Mouse (Mus musculus): ENCODE data around the gene Nrxn3. TPM values are rescaled to one million over a fixed set of nuclear protein-coding genes. Genes with fewer than 3 reads are reported as not detected.

Nrxn3 gene
- polyA plus RNA-seq, 1 experiment from 2014 or later: 5.2 TPM

DNA sequence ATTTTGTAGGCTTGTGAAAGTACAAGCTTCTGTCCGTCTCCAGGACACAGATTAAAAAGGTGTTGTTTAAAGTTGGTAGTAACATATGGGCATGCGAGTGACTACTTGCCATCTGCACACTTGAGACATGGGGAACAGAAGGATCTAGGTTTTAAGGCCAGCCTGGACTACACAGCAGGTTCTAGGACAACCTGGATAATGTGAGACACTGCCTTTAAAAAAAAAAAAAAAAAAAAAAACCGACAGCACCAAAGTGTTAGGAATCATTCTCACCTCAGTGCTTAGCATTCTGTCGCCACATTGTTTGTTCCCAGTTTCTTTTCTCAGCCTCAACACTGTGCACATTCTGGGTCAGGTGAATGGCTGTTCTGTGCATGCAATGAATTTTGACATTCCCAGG lies 985.2 kb downstream of the Nrxn3 start:
- Histone ChIP-seq H3K36me3 (ENCODE audit: control insufficient read depth, insufficient read depth, low read length) (no peaks in the 10 kb centered on the region), H3K27ac (ENCODE audit: low read depth, low read length) (no peak overlapping the region), H3K9ac (ENCODE audit: low read depth, low read length) (no peak overlapping the region), H3K4me3 (ENCODE audit: low read length) (no peak overlapping the region), H3K27me3 (ENCODE audit: control insufficient read depth, insufficient read depth, low read length) (no peaks in the 10 kb centered on the region), H3K4me1 (ENCODE audit: control insufficient read depth, insufficient read depth, low read length) (no peaks in the 10 kb centered on the region), H3K9me3 (ENCODE audit: control insufficient read depth, low read length) (no peaks in the 10 kb centered on the region), H3K4me2 (replicated peaks; ENCODE audit: low read depth, low read length) (no peak overlapping the region)
- no peak for ATAC-seq (ENCODE audit: low FRiP score, low TSS enrichment)
- WGBS: 57% methylated on average over 4 of the region's 4 CpGs

DNA sequence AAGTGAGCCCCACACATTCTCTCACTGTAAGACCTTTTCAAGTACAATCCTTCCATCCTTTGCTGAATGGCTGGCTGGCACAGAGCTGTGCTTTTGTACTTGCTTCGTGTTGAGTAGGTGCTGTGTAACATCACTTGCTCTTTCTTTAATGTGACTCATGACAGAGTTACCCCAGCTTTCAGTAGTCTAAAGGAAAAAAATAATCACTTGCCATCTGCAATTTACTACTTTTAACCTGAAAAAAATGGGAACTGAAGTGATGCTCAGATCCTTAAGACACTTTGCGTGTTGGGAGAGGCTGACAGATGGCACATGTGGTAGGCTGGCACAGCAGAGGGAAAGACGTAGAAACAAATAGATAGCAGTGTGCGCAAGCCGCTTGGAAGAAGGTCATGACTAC lies 987.8 kb downstream of the Nrxn3 start:
- ATAC-seq (ENCODE audit: low FRiP score, low TSS enrichment): no peak
- 90% methylated on average over 5 of the region's 5 CpGs for WGBS
- H3K4me2 ChIP-seq (replicated peaks; ENCODE audit: low read depth, low read length): no peak overlapping the region
- no peak overlapping the region for H3K4me3 ChIP-seq (ENCODE audit: low read length)
- no peaks in the 10 kb centered on the region for H3K9me3 ChIP-seq (ENCODE audit: control insufficient read depth, low read length)
- no peak overlapping the region for H3K9ac ChIP-seq (ENCODE audit: low read depth, low read length)
- H3K4me1 ChIP-seq (ENCODE audit: control insufficient read depth, insufficient read depth, low read length): no peaks in the 10 kb centered on the region
- no peak overlapping the region for H3K27ac ChIP-seq (ENCODE audit: low read depth, low read length)
- no peaks in the 10 kb centered on the region for H3K27me3 ChIP-seq (ENCODE audit: control insufficient read depth, insufficient read depth, low read length)
- no peaks in the 10 kb centered on the region for H3K36me3 ChIP-seq (ENCODE audit: control insufficient read depth, insufficient read depth, low read length)

DNA sequence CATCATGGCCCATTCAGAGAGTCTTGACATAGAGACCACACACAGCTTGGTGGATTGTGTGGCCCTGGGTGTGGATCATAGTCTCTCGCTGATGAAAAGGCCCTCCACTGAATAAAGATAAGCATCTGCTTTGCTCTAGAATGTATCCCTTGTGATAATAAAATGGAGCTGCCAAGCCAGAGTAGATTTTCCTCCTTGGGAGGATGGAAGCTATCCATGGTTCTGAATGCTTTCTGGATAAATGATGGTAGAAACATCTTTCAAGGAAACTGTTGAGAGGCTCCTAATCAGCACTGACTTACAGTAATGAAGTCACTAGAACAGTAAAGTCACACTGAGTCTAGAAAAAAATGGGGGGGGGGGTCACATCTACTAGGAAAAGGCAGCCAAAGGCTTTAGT lies 989.1 kb downstream of the Nrxn3 start:
- Histone ChIP-seq H3K9ac (ENCODE audit: low read depth, low read length) (no peak overlapping the region), H3K9me3 (ENCODE audit: control insufficient read depth, low read length) (no peaks in the 10 kb centered on the region), H3K4me3 (ENCODE audit: low read length) (no peak overlapping the region), H3K36me3 (ENCODE audit: control insufficient read depth, insufficient read depth, low read length) (no peaks in the 10 kb centered on the region), H3K27ac (ENCODE audit: low read depth, low read length) (no peak overlapping the region), H3K4me2 (replicated peaks; ENCODE audit: low read depth, low read length) (no peak overlapping the region), H3K27me3 (ENCODE audit: control insufficient read depth, insufficient read depth, low read length) (no peaks in the 10 kb centered on the region), H3K4me1 (ENCODE audit: control insufficient read depth, insufficient read depth, low read length) (no peaks in the 10 kb centered on the region)
- no peak for ATAC-seq (ENCODE audit: low FRiP score, low TSS enrichment)
- 79% methylated on average over 1 of the region's 1 CpGs for WGBS

DNA sequence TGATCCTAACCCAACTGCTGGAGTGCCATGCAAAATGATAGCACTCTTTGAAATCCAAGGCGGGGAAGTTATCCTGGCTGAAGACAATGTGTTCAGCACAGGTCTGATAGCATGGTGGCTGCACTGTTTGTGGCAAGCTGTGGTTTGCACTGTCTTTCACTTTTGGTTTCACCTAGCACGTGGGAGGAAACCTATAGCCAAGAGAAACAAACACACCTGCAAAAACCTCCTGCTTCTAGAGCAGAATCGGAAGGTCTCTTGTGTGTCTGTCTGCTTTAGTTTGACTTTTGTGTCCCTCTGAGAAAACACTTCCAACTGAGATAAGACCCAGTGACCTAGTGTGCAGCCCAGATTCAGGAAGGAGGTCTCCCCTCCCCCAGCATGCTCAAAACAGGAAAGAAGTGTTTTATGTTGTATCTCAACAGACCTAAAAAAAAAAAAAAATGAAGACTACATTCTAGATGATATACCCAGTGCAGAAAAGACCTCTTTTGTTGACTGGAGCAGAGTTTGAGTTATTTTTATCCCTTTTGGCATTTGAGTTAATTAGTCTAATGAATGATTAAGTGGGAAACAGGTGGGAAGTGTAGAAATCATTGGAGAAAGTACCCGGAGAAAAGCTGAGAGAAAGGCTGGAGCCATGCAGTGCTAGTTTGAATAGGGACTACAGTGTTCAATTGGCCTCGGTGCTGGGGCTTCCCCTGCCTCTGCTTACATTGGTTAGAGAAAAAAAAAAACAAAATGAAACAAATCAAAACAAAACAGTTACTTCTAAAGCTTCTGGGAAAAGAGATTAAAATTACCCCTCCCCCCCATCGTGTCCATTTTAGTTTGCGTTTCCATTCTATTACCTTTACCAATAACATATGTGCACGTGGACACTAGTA lies 996.8 kb downstream of the Nrxn3 start:
- H3K36me3 ChIP-seq (ENCODE audit: control insufficient read depth, insufficient read depth, low read length): no peaks in the 10 kb centered on the region
- no peak for ATAC-seq (ENCODE audit: low FRiP score, low TSS enrichment)
- no peak overlapping the region for H3K4me3 ChIP-seq (ENCODE audit: low read length)
- H3K9me3 ChIP-seq (ENCODE audit: control insufficient read depth, low read length): no peaks in the 10 kb centered on the region
- H3K4me2 ChIP-seq (replicated peaks; ENCODE audit: low read depth, low read length): no peak overlapping the region
- no peaks in the 10 kb centered on the region for H3K4me1 ChIP-seq (ENCODE audit: control insufficient read depth, insufficient read depth, low read length)
- no peak overlapping the region for H3K9ac ChIP-seq (ENCODE audit: low read depth, low read length)
- H3K27me3 ChIP-seq (ENCODE audit: control insufficient read depth, insufficient read depth, low read length): no peaks in the 10 kb centered on the region
- no peak overlapping the region for H3K27ac ChIP-seq (ENCODE audit: low read depth, low read length)
- WGBS: 55% methylated on average over 8 of the region's 8 CpGs

DNA sequence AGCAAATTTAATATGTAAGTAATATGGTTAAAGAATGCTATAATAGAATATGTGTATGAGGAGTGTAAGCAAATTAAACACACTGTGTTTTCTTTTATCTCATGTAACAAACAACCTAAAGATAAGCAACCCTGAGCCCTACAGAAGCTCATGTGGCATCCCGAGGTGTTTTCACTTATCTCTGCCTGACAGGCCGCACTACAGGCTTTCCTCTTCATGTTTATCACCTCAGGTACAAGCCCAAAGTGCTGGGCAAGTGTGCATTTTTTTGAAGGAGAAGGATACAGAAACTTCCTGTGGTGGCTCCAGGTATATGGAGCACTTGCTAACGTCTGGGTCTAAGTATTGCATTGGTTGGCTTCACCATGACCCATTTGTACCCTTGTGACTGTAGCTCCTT lies 998.3 kb downstream of the Nrxn3 start:
- Histone ChIP-seq H3K4me2 (replicated peaks; ENCODE audit: low read depth, low read length) (no peak overlapping the region), H3K27ac (ENCODE audit: low read depth, low read length) (no peak overlapping the region), H3K4me3 (ENCODE audit: low read length) (no peak overlapping the region), H3K9me3 (ENCODE audit: control insufficient read depth, low read length) (no peaks in the 10 kb centered on the region), H3K36me3 (ENCODE audit: control insufficient read depth, insufficient read depth, low read length) (no peaks in the 10 kb centered on the region), H3K27me3 (ENCODE audit: control insufficient read depth, insufficient read depth, low read length) (no peaks in the 10 kb centered on the region), H3K4me1 (ENCODE audit: control insufficient read depth, insufficient read depth, low read length) (no peaks in the 10 kb centered on the region), H3K9ac (ENCODE audit: low read depth, low read length) (no peak overlapping the region)
- ATAC-seq (ENCODE audit: low FRiP score, low TSS enrichment): no peak
- WGBS: 78% methylated on average over 3 of the region's 3 CpGs

DNA sequence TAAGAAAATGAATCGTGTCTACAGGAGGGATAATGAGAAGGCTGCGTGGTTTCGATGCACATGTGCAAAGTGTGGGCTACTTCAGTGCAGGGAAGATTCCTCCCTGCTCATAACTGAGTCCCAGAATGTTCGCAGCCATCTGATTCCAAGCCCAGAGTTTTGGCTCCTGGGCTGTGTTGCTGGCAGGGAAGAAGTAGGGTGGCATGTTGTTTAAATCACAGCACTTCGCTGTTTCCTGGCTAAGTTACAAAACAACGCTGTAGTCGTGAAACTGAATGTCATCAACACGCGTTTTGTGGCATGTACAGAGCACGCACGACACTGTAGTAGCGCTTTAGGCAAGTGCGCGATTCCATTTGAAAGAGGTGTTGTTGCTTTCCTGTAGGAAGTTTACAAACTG lies 999.8 kb downstream of the Nrxn3 start:
- Histone ChIP-seq H3K27ac (ENCODE audit: low read depth, low read length) (no peak overlapping the region), H3K9me3 (ENCODE audit: control insufficient read depth, low read length) (no peaks in the 10 kb centered on the region), H3K36me3 (ENCODE audit: control insufficient read depth, insufficient read depth, low read length) (no peaks in the 10 kb centered on the region), H3K4me2 (replicated peaks; ENCODE audit: low read depth, low read length) (no peak overlapping the region), H3K4me3 (ENCODE audit: low read length) (no peak overlapping the region), H3K27me3 (ENCODE audit: control insufficient read depth, insufficient read depth, low read length) (no peaks in the 10 kb centered on the region), H3K9ac (ENCODE audit: low read depth, low read length) (no peak overlapping the region), H3K4me1 (ENCODE audit: control insufficient read depth, insufficient read depth, low read length) (no peaks in the 10 kb centered on the region)
- ATAC-seq (ENCODE audit: low FRiP score, low TSS enrichment): no peak
- 93% methylated on average over 14 of the region's 14 CpGs for WGBS

- 49% methylated on average over 3 of the region's 3 CpGs for WGBS
- ATAC-seq (ENCODE audit: low FRiP score, low TSS enrichment): no peak
Measured at GRCm38 (mm10) chr12:89724048-89724447, 1001.4 kb downstream of the Nrxn3 start.

DNA sequence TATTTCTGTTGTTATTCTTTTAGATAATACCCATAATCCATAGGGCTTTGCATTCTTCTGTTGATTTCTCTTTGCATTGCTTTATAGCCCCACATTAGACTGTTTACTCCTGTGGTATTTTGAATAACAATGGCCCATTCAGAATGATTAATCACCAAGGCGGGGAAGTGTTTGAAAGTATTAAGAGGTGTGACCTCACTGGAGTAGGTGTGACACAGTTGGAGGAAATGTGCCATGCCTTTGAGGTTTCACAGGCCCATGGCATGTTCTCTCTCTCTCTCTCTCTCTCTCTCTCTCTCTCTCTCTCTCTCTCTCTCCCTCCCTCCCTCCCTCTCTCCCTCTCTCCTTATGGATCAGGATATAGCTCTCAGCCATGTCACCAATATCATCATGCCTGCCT lies 1019.6 kb downstream of the Nrxn3 start:
- Histone ChIP-seq H3K9ac (ENCODE audit: low read depth, low read length) (no peak overlapping the region), H3K4me2 (replicated peaks; ENCODE audit: low read depth, low read length) (no peak overlapping the region), H3K27ac (ENCODE audit: low read depth, low read length) (no peak overlapping the region), H3K4me3 (ENCODE audit: low read length) (no peak overlapping the region), H3K4me1 (ENCODE audit: control insufficient read depth, insufficient read depth, low read length) (no peaks in the 10 kb centered on the region), H3K27me3 (ENCODE audit: control insufficient read depth, insufficient read depth, low read length) (no peaks in the 10 kb centered on the region), H3K9me3 (ENCODE audit: control insufficient read depth, low read length) (peaks cover 5% of the 10 kb centered on the region), H3K36me3 (ENCODE audit: control insufficient read depth, insufficient read depth, low read length) (no peaks in the 10 kb centered on the region)
- ATAC-seq (ENCODE audit: low FRiP score, low TSS enrichment): no peak
- WGBS: 78% methylated on average over 1 of the region's 1 CpGs

More at GRCm38 (mm10) chr12:89724048-89724447, 1001.4 kb downstream of the Nrxn3 start:
- no peaks in the 10 kb centered on the region for H3K27me3 ChIP-seq (ENCODE audit: control insufficient read depth, insufficient read depth, low read length)
- H3K4me3 ChIP-seq (ENCODE audit: low read length): no peak overlapping the region
- H3K36me3 ChIP-seq (ENCODE audit: control insufficient read depth, insufficient read depth, low read length): no peaks in the 10 kb centered on the region
- H3K27ac ChIP-seq (ENCODE audit: low read depth, low read length): no peak overlapping the region
- no peak overlapping the region for H3K4me2 ChIP-seq (replicated peaks; ENCODE audit: low read depth, low read length)
- no peaks in the 10 kb centered on the region for H3K9me3 ChIP-seq (ENCODE audit: control insufficient read depth, low read length)
- no peak overlapping the region for H3K9ac ChIP-seq (ENCODE audit: low read depth, low read length)
- H3K4me1 ChIP-seq (ENCODE audit: control insufficient read depth, insufficient read depth, low read length): no peaks in the 10 kb centered on the region

DNA sequence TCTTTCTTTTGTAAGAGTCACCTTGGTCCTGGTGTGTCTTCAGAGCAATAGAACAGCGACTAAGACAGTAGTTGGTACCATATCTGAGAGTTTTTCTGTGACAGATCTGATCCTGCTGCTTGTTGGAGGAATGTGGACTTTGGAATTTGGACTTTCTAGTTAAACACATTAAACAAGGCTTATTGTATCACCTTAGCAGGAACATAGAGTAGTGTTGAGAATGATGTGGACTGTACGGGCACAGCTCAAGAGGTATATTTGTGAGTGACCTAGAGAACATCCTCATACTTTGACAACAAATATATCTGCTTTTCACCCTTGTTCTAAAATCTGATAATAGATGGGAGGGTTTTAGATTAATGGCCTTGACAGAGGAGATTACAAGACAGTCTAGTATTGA lies 1020.1 kb downstream of the Nrxn3 start:
- WGBS: 87% methylated on average over 2 of the region's 2 CpGs
- Histone ChIP-seq H3K9ac (ENCODE audit: low read depth, low read length) (no peak overlapping the region), H3K4me1 (ENCODE audit: control insufficient read depth, insufficient read depth, low read length) (no peaks in the 10 kb centered on the region), H3K4me2 (replicated peaks; ENCODE audit: low read depth, low read length) (no peak overlapping the region), H3K27ac (ENCODE audit: low read depth, low read length) (no peak overlapping the region), H3K27me3 (ENCODE audit: control insufficient read depth, insufficient read depth, low read length) (no peaks in the 10 kb centered on the region), H3K9me3 (ENCODE audit: control insufficient read depth, low read length) (peaks cover 5% of the 10 kb centered on the region), H3K4me3 (ENCODE audit: low read length) (no peak overlapping the region), H3K36me3 (ENCODE audit: control insufficient read depth, insufficient read depth, low read length) (no peaks in the 10 kb centered on the region)
- ATAC-seq (ENCODE audit: low FRiP score, low TSS enrichment): no peak

Data from kidney, embryonic 14.5 days (tissue).